Mouse (Mus musculus) neural tube, embryonic 10.5 days (tissue): ENCODE results near the gene Mapk8ip1.

Source experiments
- DNase-seq: peaks from one replicate; pipeline ENCODE4 v3.0.0-alpha.2; 2017; ENCODE audit warnings: low spot score; ENCODE audit errors: extremely low spot score

The Mapk8ip1 gene

GRCm38 (mm10) chr2:92373437-92373813 lies 27.6 kb downstream of the Mapk8ip1 start:
- DNase-seq: no peak

- DNase-seq: no peak
Measured at GRCm38 (mm10) chr2:92372767-92373436, 28.2 kb downstream of the Mapk8ip1 start.

GRCm38 (mm10) chr2:92371971-92372690 lies 28.9 kb downstream of the Mapk8ip1 start:
- DNase-seq: peak; percentile 44

DNA sequence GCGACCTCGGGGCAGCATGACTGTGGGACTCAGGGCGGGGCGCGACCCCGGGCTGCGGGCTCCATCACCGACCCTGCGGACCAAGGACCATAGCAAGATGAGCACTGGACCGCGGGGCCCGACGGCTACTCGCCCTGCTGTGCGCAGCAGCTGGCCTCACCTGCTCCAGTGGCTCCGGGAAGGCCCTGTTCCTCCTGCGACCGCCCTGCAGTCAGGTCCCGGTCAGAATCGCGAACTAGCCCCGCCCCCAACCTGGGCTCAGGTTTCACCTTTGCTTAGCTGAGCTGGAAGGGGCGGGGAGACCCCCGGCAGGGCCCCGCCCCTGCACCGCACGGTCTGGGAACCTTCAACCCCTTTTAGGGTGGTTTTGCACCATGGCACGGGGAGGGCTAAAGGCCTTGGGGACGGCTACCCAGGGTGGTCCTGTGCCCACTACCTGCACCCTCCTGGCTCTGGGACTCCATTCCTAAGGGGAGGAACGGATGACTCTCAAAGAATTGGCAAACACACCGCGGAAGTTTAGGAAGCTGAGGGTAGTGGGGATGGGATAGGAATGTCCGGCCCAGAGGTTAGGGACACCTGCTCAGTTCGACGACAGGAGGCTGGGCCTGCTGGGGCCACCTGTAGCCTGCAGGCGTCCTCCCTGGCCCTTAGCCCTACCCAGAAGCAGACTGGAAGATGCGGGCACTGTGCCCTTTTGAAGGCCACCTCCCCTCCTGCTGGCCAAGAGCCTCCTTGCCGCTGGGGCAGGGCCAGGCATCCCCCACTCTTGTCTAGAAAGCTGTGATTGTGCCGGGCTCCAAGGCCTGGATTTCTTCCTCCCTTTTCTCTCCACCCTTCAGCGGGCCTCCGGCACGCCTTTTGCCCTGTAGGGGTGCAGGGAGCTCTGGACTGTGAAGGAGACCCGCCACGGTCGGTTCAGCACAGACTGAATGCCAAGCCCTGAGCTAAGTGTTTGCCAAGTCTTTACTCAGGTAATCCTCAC lies 29.9 kb downstream of the Mapk8ip1 start:
- peak; percentile 69 for DNase-seq

DNA sequence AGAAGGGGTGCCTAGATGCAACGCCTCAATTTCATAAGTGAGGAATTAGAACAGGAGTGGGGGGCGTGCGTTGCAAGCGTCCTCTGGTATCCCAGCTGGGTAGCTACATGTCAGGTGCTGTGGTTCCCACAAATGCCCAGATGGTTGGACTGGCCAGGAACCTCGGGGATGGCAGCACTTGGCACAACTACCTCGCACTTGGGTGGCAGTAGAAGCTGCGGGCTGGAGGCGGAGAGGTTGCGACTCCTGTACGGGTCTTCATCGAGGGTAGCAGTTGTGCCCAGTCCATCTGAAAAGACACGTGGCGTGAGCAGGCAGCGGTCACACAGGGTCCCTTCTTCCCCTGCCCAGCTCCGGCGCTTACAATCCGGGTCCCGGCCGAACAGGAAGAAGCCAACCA lies 30.7 kb downstream of the Mapk8ip1 start:
- no peak for DNase-seq

DNA sequence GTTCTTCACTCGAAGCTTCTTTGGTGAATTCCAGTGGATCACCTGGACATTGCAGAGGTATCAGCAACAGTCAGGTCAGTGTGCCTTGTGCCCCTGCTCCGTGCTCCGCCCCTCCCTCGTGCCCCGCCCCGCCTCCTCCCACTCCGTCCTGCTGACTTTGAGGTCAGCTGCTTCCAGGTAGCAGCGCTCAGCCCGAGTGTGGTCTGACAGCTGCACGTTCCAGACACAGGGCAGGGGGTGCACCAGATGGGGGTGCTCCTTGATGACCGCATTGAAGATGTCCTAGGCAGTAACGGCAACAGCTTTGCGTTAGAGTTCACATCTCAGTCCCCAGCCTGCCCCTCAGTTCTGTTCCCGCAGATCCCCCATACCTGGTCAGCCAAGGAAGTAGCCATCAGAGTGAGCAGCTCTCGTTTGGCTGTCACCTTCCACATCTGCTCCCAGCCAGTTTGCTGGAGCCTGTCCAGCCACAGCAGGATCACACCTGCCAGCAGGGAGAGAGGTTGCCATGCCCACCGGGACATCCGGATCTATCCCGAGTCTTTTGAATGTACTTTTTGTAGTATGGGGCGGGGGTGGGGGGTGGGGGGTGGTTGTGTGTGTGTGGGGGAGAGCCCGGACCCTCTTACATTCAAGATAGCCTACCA lies 33.6 kb downstream of the Mapk8ip1 start:
- no peak for DNase-seq

GRCm38 (mm10) chr2:92365568-92365967 lies 35.5 kb downstream of the Mapk8ip1 start:
- no peak for DNase-seq

DNA sequence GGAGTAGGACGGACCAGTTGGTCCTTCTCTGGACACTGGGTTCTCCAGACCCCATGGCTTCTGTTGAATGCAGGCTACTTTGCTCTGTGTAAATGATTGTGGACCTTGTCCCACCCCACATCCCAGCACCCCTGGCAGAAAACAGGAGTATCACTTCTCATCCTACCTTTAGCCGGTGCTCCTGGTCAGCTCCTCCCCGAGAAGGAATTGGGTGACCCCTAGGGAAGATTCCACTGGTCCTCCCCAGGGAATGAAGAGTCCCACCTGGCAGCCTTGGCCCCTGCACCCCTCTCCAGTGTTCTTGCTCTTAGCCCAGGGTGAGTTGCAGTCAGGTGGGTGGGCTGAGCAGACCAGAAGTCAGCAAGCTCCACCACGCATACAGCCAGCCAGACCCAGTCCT lies 37.0 kb downstream of the Mapk8ip1 start:
- no peak for DNase-seq

DNA sequence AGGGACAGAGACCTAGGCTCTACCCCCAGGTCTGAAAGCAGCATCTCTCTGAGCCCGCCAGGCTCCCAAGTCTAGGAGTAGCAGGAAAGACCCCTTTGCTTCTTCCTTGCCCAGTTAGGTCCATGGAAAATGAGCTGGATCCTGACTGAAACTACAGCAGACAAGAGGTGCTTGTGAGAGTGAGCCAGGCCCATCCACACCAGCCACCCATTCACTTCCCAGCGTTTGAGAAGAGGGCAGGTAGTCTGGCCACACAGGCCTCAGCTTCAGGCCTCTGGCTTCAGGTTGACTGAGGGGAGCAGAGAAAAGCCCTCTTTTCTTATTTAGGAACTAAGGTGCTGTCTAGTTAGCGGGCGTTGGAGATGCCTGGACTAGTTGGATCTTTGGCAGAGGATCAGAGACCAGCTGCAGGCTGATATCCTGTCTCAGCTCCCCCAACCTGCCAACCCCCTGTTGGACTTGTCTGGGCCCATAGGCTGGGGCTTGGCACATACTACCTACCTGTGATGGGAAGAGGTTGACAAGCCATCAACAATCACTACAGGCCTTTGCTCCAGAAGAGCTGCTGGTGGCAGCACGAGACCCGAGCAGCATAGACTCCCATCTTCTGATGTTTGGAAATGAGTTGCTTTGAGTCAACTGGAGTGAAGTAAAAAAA lies 38.4 kb downstream of the Mapk8ip1 start:
- no peak for DNase-seq

GRCm38 (mm10) chr2:92361795-92362194 lies 39.3 kb downstream of the Mapk8ip1 start:
- no peak for DNase-seq

DNA sequence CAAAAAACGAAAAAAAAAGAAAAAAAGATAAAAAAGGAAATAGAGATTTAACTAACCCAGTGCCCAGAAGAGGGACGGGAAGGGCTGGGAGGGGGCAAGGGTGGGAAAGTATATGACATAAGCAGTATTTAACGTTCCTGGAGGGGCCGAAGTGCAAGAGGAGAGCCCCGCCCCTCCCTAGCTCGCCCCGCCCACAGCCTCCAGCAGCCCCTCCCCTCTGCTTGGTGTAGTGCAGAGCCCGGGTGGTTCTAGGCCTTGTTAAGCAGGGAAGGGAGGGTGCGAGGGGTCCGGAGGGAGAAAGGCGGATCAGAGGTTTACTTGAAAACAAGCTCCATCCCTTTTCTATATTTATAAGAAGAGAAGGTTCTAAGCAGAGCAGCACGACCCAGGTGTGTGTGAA lies 40.2 kb downstream of the Mapk8ip1 start:
- DNase-seq: no peak

DNA sequence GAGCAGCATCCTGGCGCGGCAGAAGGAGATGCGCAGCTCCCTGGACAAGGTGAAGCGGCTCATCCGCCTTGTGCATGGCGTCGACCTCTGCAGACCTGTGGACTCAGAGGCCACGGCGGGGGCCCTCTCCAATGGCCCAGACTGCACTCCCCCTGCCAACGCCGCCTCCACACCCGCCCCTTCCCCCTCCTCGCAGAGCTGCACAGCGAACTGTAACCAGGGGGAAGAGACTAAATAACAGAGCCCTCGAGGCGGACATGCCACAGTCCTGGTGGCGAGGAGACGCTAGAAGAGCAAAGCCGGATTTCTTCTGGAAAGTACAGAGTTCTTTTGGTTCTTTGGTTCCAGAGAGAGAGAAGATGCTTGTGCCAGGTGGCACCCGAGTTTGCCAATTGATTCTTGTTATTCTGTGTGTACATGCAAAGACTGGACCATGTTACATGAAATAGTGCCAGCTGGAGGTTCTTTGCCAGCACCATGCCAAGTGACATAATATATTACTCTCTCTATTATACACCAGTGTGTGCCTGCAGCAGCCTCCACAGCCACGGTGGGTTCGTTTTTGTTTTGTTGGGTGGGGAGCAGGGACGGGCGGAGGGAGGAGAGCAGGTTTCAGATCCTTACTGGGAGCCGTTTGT lies 40.8 kb downstream of the Mapk8ip1 start:
- no peak for DNase-seq

- no peak for DNase-seq
Measured at GRCm38 (mm10) chr2:92359301-92359700, 41.8 kb downstream of the Mapk8ip1 start.

DNA sequence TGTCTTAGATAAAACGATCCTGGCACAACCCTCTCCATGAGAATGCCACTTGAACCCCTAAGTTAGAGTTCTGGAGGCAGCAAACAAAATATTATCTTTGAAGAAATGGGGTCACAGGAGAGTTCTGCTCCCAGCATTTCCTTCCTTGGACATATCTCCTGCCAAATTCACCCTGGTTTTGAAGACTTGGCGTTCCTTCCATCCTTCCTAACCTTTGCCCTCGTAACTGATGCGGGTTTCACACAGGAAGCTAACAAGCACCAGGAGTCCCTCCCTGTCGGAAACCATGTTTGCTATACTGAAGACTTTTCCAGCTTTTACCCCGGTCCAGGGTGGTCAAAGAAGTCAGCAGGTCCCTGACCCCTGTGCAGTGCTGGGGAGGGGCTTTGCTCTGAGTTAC lies 46.8 kb downstream of the Mapk8ip1 start:
- DNase-seq: no peak

DNA sequence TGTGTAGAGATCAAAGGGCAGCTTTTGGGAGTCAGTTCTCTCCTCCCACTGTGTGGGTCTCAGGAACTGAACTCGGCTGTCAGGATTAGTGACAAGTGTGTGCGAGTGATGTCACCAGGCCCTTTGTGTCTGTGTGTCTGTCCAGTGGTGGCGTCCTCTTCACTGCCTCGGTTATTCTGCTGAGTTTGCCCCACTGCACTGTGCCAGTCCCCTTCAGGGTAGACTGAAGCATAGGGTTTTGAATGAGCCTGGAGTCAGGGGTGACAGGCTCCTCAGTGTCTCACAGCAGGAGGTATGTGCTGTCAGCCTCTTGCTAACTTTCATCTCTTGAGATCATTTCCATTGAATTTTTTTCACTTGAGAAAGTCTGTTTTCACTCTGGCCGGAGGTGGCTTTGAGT lies 47.7 kb downstream of the Mapk8ip1 start:
- no peak for DNase-seq

- no peak for DNase-seq
Measured at GRCm38 (mm10) chr2:92350686-92351085, 50.4 kb downstream of the Mapk8ip1 start.

- DNase-seq: no peak
Measured at GRCm38 (mm10) chr2:92349589-92350425, 51.3 kb downstream of the Mapk8ip1 start.

- no peak for DNase-seq
Measured at GRCm38 (mm10) chr2:92347191-92347590, 53.9 kb downstream of the Mapk8ip1 start.

DNA sequence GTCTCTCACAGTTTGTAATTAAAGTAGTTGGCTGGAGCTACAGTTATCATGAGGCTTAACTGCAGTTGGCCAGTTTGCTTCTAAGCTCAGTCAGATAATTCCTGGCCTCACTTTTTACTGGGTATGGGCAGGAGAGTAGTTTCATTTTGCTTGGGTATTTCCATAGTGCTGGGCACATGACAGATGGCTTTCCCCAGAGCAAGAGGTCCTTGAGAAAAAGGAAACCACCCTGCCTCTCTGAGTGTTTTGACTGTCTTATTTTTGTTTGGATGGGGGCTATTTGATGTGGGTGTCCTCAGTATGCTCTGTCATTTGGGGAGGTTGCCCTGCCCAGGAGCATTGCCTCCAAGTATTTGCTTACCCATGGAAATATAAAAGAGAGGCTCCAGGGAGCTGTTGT lies 58.6 kb downstream of the Mapk8ip1 start:
- DNase-seq: no peak
